Mouse (Mus musculus) gastrocnemius, postnatal 10 days (tissue): ENCODE measurements around the gene Syne3. TPM values are rescaled to one million over a fixed set of nuclear protein-coding genes. Genes with fewer than 3 reads are reported as not detected.

Experiments
- DNase-seq: peaks from one replicate; pipeline ENCODE4 v3.0.0; 2021; ENCODE audit warnings: mixed read lengths
- total RNA-seq, 2 experiments: library from RNA; stranded (reverse); gene quantifications; 2 replicates each; pipeline ENCODE4 v1.2.3; 2021

The Syne3 gene
- total RNA-seq, 2 experiments from 2014 or later = 9.0 to 11.5 TPM

DNA sequence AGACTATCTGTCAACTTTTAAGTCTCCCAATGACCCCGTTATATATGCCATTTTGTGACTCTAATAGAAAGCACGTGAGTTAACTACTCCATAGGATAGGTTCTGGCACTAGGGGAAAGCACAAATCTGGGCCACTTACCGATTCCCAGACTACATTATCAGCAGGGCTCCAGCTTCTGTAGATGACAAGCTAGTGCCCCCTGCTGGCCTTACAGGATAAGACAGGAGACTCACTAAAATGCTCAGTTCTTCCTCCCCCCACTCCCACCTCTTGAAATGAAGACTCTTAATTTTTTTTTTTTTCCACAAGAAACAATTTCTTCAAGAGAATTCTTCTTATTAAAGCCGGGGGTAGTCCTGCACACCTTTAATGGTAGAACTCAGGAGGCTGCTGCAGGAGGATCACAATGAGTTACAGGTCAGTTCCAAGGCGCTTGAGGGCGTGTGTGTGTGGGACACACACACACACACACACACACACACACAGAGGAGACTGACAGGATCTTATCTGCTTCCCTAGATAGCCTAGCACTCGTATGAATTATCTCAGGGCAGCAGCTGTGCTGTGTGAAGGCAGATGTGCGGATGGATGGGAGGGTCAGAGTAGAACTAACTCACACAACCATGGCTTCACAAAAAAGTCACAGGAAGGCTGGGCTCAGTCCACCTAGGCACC is 15.8 kb upstream of the Syne3 start:
- peak; percentile 76 for DNase-seq

DNA sequence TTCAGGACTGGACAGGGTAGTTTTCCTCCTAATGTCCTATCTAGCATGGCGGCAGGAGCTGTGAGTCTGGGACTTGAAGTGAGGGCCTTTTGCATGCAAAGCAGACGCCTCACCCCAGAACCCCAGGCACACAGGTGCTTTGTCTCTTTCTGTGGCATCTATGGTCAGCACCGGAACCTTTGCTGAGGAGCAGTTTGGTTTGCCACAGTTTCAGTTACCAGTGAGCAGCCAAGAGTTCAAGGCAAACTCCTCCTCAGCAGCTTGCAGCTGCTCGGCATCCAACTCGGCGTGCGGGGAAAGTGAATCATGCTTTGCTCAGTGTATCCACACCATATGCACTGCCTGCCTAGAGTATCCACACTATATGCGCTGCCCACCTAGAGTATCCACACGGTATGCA is 13.2 kb upstream of the Syne3 start:
- DNase-seq = no peak

DNA sequence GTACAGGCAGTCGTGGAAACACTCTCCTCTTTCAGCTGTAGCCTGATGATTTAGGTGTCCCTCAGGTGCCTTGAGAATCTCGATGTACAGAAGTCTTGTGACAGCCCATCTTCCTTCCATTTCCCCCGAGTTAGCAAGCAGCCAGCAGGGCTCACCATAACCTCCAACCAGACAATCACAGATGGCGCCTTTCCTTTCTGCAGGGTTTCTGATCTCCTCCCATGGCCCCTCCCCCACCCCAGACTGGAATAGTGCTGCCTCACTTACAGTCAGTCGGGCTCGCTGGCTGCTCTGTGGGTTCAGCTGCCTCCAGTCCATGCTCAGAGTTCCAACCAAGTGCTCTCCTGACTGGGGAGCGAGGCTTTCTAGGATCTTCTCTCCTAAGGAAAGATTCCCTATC is 12.5 kb upstream of the Syne3 start:
- DNase-seq = no peak

DNA sequence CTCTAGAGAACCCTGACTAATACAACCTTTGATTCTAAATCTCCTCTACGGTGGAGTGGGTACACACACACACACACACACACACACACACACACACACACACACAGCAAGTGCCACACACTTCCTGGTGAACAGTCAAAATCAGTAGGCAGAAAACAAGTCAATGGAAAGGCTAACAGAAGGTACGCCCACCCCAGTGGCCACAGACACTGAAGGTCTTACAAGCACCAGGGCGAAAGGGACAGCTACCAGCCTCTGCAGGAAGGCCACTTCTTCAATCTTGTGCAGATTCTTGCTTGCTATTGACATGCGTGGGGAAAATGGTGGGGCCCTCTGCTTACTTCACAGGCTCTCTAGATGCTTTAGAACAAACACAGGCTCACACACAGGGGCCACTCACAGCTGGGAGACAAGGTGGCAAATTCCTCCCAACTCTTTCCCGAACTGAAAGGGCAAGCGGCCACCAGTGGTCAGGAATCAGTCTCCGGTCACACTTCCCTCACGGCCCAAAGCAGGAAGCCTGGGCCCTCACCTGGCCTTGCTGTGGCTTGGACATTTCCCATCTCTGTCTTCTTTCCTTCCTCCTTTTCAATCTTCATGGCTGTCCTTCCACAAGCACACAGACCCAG is 11.9 kb upstream of the Syne3 start:
- no peak for DNase-seq

DNA sequence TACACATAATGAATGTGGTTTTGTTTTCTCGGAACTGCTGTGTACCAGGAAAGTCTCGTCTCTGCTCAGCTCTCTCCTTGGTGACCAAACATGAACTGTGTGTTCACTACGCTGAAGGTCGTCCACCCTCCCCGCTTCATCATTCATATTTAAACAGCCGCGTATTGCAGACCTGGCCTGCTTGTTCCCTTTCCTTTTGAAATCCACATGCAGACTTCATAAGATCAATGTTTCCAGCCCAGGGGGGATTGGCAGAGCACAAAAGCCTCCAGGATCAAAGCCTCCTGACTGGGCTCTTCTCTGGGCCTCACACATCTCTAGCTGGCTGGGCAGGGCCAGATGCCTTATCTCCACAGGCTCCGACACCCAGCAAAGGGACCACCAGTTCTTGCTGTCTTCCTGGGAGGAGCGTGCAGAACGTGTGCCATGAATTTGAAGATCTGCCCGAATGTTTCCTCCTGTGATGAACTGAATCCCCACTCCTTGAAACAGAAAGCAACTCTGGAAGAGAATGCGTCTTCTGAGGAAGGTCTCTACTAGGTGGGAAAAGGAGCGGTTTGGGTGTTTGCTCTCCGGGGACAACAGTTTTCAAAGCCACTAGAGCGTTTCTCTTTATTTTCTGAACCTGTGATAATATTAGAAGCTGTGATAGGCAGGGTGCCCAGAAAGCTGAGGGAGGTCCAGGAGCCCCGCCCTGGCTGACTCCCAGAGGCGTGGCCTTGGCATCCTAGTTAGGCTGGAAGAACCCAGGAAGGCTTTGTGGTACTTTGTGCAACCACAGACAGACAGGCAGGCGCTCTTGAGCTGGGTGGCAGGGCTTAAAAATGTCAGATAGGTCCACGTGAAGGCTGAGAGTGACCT is 10.0 kb upstream of the Syne3 start:
- DNase-seq = no peak

DNA sequence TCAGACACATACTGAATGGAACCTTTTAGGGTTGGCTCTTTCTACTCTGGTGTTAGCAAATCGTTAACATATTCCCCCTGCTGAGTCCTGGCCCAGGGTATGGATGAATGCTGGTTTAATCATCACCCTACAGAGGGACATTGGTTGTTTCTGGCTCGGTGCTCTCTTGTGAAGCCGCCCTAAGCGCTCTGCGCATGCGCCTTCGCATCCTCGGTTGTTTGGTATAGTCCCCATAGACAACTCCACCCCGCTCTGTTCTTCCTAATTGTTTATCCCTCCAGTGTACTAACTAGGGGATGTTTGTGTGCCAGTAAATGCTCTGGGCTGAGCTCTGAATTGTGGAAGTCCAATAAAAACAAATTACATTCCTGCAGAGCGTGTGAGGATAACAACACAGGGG is 7.0 kb upstream of the Syne3 start:
- no peak for DNase-seq

DNA sequence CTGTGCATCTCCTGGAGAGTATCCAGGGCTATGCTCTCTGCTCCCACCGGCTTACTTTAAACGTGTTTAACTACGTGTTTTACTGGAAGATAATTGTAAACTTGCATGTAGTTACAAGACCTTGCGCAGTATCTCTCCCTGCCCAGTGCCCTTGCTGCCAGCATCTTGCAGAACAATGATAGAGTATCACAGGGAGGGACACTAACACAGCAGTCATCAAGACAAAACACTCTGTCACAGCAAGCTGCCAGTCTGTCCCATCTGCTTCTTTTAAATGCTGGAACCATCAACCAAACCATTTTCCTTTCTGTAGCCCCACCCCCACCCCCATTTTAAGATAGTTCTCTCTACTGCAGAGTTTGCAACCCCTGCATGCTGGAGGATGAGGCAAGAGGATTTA is 6.6 kb upstream of the Syne3 start:
- DNase-seq = no peak

DNA sequence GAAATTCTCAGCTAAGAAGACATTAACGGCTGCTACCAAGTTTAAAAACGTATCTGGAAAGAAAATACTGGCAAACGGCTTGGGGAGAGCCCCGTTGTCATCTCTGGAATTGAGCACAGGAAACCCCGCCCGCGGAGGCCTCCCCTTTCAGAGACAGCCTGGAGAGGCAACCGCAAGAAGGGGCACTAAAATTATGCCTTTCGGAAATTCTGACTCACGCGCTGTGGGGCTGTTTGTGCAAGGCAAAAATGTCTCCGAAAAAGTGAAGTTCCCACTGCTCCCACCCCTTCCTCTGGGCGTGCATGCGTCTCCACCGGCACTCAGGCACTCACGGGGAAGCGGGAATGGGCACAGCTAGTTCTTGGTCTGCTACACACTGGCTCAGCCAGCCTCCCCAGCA is 3.5 kb upstream of the Syne3 start:
- peak; percentile 59 for DNase-seq

DNA sequence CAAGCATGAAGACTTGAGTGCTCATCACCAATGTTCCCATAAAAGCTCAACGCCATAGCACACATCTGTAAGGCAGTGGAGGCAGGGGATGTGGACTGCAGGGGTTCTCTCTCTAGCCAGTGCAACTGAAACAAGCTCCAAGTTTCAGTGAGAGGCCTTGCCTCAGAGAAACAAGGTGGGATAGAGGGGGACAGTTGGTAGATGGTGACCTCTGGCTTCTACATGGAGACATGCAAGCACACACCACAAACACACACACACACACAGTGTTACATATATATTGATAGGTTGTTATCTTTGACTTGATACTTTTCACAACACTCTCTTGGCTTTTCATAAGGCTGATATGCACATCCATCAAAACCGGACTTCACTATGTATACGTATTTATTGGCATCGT is 2.7 kb upstream of the Syne3 start:
- DNase-seq = no peak

DNA sequence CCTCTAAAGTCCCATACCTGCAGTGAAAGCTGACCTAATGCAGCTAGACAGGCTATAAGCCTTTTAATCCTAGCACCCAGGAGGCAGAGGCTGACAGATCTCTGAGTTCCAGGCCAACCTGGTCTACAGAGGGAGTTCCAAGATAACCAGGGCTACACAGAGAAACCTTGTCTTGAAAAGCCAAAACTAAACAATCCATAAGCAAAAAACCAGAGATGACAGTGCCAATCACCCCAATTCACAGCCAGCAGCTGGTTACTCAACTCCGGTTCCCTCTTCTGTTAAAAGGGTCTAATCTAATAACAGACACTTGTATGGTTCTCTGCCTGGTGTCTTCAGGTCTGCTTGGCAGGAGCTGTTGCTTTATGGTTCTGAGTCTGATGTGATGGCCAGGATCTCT is 2.0 kb upstream of the Syne3 start:
- no peak for DNase-seq

DNA sequence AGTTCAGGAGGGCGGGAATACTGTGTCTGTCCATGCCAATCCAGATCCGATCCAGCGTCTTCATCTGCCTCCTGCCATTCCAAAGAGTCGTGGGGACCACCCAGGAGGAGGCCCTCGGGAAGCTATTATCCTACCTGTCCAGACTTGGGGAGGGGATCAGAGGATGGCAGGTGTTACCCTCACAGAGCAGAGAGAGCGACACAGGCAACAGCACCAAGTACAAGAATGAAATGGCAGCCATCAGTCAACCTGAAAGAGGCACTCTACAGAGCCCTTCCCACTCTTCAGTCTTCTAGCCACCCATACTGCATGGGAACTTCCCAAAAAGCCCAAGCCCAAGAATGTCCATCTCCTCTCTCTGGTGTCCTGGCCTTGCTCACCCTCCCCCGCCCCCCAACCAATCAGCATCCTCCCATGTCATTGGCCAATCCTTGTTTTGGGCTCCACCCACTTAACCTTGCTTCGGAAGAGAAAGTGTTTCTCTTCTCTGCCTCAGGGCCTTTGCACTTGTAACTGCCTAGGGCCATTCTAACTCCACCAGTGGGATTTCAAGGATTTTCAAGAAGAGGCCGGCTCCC is 693 bp upstream of the Syne3 start:
- DNase-seq = no peak

DNA sequence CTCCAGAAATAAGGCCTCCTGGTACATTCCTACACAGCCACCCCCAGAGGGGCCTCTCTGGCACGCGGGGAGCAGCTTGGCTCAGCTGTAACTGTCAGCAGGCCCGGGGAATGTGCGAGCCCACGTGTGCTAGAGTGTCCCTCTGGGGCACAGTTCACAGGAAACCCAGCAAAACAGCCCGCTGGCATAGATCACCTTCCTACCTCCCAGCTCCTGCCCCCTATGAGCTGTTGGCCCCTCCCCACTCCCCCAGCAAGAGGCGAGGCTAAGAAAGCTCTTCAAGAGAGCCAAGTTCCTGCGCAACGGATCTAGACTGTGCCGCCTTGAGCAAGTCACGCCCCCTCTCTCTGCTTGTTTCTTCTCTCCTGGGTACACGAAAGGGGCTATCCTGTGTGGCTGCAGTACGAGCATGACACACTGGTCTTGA is 844 bp downstream of the Syne3 start:
- DNase-seq = no peak

DNA sequence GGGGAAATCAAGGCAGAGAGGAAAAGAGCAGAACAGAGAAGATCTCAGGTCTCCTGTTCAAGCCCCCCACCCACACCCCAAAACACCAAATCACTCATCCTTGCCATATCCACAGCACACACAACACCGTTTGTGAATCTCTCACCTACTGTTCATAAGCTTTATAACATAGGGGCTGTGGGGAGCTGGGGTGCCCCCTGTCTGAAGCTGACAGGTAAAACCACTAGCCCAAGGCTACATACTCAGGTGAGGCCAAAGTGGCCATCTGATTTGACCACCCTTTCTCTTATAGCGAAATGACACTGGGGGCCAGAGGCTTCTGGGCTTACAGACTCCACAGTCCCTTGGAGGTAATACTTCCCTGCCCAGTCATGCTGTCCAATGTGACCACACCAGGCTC is 1.5 kb downstream of the Syne3 start:
- no peak for DNase-seq

DNA sequence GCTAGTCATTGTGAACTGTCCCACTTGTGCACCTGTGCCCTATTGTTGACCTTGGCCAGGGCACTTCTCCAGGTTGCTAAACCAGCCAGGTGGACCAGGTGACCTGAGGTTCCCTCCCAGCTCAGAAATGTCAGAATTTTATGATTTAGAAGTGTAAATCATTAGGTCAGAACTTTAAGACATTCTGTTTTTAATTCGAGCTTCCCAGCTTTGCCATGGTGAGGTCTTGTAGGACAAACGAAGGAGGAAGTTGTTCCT is 4.0 kb downstream of the Syne3 start:
- DNase-seq = no peak

DNA sequence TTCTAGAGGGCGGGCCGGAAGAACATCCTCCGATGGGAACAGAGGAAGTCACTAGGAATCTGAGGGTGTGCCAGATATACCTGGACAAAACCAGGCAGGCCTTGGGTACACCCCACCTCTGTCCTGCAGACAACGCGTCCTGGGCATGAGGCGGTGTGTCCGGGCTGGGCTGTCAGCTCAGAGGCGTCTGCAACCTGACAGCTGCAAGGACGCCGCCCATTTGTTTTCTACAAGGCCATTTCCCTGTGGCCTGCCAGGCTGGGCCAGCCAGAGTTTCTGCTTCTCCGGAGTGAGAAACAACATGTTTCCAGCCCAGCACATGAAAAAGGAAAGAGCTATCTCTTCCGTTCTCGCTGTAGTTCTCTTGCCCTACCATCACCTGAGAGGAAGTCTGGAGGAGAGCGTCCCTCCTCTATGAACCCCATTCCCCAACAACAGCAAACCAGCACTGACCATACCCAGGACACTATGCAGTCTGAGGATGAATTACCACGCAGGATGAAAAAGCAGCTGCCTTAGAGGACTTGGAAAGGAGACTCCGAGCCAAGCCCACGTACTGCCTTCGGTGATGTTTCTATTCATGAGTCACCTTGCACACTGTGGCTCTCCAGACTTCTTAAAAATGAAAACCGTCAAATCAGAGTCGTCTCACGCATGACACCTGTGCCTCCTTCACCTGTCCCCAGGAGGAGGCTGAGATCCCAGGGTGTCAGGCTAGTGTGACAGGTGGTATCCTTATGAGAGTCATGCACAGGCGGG is 4.5 kb downstream of the Syne3 start:
- DNase-seq = peak; percentile 40

DNA sequence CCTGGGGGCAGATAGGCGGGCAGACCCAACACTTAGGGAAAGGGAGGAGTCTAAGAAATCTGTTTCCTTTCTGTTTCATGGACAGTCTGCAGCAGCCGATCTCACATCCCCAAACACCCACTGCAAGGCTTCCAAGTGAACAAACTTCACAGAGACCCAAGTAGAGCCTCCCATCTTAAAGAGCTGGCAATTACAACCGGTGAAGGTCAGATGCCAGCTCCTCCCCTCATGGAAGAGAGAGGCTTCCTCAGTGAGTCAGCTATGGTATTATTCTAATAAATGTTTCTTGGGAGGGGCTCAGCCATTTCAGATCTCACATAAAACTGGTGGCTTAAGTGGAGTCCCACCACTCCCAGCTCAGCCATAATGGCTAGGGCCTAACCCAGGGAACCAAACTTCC is 5.9 kb downstream of the Syne3 start:
- no peak for DNase-seq

DNA sequence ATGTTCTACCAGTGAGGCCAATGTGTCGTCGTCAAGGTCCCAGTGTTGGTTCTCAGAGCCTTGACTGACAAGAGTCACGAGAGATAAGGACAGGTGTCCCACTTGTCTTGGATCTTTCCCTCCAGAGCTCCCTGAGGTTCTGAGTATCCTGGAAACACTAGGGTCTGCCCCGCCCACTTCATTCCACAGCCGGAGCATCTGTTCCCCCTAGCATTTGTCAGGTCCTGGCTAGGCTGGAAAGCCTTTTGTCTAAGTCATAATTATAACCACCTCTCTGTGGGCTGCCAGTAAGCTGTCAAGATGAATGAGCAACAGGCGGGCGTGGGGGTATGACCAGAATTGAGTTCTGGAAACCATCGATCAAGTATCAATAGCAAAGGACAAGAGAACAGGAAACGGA is 6.5 kb downstream of the Syne3 start:
- no peak for DNase-seq

DNA sequence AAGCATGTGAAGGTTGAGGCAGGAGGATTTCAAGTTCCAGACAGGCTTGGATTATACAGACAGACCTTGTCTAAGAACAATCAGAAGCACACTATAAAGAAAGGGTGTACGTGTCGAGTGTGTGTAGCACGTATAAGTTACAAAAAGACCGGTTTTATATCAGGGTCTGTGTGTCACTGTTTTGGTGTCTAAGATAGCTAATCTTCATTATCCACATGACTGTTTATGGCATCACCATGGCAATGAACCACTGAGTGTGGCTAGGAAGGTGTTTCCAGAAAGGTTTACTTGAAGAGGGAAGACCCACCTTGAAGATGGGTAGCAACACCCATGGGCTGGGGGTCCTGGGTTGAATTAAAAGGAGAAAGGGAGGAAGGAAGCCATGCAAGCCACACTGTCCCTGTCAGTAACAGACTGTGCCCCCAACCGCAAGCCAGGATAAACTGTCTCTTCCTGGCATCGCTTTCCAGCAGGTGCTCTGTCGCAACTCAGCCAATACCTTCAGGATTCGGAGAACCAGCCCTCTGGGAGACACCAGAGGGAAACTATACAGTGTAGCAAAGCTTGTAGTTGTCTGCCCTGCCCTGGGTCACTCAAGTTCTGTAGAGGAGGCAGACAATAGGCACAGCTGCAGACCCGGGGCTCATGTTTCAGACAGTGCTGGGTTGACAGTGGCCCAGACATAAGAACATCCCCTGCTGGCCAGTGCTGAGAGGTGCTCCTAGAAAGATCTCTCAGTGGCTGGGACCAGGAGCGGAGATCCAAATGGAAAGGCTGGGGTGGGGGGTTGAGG is 7.1 kb downstream of the Syne3 start:
- DNase-seq = no peak

DNA sequence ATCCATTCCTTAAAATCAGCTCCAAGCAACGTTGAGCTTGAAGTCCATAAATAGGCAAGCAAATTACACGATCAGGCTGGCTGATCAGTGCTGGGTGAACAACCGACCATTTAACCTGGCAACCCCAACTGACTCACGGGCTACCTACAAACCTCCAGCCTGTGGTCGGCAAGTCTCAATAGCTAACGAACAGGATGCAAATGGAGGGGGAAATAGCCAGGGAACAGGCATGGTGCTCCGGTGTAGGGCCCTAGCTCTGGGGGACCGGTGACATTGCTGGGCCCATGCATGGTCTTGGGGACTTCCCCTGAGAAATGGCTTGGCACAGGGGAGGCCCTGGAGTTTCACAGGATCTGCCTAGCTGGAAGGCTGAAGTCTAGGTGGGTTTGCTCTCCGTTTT is 8.3 kb downstream of the Syne3 start:
- DNase-seq = no peak

DNA sequence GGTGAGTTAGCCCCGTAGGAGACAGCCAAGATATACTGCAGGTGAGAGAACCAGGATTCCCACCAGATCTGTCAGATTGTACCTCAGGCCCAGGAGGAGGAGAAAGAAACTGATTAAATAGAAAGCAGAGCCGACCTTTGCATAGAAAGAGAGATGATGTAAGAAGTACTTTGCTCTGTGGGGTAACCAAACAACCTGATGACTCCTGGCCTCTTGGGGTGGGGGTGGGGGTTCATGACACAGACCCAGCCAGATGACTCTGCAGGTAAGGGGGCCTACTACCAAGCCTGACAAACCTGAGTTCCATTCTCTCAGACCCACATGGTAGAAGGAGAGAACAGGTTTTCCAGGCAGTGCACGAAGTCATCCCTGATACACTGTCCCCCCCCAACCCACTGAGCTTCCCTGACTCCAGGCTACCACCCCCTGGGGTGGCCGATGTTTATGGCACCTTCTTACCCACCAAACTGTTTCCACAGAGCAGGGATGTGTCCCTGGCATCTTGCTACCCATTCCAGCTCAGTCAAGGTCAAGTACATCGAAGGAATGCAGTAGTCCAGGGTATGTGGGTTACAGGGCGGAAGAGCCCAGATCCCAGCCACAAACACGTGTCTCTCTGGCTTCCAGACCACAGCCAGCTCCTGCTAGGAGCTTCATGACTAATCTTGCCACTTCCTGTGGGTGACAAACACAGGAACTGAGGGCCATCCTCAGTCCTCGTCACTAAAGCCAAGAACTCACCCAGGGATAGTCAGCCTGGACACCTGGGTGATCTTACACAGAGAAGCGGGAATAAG is 8.9 kb downstream of the Syne3 start:
- DNase-seq = no peak

DNA sequence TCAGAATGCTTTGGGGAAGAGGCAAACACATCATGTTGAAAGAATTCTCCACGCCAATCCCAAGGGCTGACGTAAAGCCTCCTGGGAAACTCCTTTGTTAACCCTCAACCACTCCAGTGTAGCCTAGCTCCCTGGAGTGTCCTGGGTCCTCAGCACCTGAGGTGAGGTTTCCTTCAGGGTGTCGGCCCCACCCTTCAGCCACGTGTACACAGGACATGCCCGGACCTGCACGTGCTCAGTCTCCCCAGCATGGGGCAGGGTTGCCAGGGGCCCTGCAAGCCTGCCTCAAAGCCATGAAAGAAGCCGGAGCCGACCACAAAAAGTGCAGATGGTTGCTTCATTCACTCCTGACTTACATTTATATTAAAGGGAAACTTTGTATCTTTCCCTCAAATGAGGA is 10.4 kb downstream of the Syne3 start:
- no peak for DNase-seq
